Mouse (Mus musculus) ovary, postnatal 10 days (tissue): Measurements from ENCODE around the gene Tmem156.
A peak's percentile ranks its signal among the peaks of the same experiment; 100 is the strongest.
"Not testable (repeated sequence)": the region's sequence is repeated elsewhere in the genome, so short reads cannot be mapped to it uniquely, and the experiment has no call there.

Experiments used
- DNase-seq: peaks from one replicate; pipeline ENCODE4 v3.0.0; 2022; ENCODE audit warnings: low spot score

Tmem156 gene

DNA sequence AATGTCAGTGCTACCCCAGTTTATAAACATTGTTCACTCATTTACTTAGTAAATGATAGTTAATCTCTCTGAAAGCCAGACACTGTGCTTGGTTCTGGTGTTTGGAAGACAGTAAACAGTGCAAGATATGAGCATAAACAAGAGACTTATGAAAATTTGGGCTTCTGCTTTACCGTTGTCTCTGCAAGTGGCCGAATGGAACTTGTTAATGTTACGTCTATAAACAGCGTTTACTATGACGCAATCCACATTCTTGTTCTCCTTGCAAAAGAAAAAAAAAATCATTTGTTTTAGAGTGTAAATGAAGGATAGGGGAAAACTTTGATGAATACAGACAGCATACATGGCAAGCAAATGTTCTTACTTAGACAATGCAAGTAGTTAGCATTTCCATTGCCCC lies at the start of gene Tmem156:
Gene Tmem156, minus strand, starts transcription at position 212 of the 400 bp plus-strand sequence.
- no peak for DNase-seq

DNA sequence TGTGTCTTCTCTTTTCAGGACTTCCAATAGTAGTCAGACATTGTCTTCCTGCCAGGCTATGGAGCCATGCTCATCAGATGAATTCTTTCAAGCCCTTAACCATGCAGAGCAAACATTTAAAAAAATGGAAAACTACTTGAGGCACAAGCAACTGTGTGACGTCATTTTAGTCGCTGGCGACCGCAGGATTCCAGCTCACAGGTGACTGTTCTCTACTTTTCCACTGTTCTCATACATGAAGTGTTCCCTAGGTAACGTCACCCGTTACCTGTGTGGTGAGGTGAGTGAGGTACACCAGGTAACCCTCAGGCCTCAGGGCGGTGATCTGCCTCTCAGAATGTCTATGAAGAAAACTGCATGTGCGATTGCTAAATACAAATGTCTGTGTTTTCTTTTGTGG lies 49.3 kb upstream of the Tmem156 start:
- no peak for DNase-seq

GRCm38 (mm10) chr5:65137073-65137472 lies 45.1 kb upstream of the Tmem156 start:
- DNase-seq, result no peak

- no peak for DNase-seq
These were observed 44.2 kb upstream of the Tmem156 start for GRCm38 (mm10) chr5:65136159-65136558.

DNA sequence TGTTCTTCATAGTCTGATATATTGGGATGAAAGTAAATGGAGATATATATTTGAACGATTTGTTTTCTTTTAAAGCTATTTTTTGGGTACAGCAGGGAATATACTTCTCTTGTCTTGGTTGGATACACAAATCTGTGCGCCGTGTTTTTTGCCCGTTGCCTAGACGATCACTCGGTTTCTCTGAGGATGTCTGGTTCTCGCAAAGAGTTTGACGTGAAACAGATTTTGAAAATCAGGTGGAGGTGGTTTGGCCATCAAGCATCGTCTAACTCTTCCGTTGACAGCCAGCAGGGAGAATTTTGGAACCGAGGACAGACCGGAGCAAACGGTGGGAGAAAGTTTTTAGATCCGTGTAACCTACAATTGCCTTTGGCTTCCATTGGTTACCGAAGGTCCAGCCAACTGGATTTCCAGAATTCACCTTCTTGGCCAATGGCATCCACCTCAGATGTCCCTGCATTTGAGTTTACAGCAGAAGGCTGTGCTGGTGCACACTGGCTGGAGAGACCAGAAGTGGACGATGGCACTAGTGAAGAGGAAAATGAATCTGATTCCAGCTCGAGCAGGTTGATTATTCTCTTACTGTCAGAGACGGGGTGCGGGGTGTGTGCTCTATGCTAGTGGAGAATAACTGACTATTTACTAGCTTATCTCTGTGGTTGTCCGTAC lies 39.4 kb upstream of the Tmem156 start:
- no peak for DNase-seq

- no peak for DNase-seq
These were observed 38.7 kb upstream of the Tmem156 start for GRCm38 (mm10) chr5:65130528-65131210.

- no peak for DNase-seq
These were observed 36.5 kb upstream of the Tmem156 start for GRCm38 (mm10) chr5:65128481-65128880.

DNA sequence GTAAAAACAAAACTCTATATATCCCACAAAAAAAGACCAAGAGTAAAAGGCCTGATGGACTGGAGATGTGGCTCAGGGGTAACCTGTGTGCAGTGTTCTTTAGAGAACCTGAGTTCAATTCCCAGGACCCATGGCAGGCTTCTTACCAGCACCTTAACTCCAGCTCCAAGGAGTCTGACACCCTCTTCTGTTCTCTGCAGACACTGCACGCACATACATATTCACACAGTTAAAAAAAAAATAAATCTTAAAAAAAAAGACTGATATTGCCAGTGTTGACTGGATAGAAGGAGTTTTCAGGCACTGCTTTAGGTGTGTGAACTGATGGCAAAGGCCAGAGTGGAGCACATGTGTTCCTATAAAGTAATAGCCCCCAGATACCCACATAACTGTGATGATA lies 34.2 kb upstream of the Tmem156 start:
- no peak for DNase-seq

- no peak for DNase-seq
These were observed 30.7 kb upstream of the Tmem156 start for GRCm38 (mm10) chr5:65122616-65123015.

DNA sequence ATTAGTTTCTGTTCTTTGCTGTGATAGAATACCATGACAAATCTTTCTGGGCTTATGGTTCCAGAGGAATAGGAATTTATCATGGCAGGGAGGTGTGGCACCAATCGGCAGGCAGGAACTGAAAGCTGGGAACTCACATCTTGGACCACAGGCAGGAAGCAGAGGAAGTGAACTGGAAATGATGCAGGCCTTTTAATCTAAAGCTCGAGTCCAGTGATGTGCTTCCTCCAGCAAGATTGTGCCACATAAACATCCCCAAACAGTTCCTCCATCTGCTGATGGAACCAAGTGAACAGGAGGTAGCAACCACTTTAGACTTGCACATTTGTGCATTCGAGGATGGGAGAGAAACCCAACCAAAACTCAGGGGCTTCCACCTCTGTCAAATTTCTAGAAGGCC lies 28.0 kb upstream of the Tmem156 start:
- no peak for DNase-seq

DNA sequence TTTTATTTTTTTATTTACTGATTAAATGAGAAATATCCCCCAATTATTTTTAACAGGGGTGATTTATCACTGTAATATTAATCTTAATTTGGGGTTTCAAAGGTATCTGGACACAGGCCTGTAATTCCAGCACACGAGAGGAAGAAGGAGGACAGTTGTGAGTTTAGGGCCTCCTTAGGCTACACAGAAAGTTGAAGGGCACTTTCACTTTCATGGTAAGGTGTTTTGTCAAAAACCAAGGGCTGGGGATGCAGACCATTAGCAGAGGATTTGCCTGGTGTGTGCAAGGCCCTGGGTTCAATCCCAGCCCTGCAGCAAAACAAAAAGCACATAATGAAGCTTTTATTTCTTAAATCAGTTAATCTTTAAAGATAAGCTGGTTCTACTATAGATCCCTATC lies 27.6 kb upstream of the Tmem156 start:
- no peak for DNase-seq

- DNase-seq, result no peak
These were observed 24.9 kb upstream of the Tmem156 start for GRCm38 (mm10) chr5:65116789-65117188.

- DNase-seq, result no peak
These were observed 21.4 kb upstream of the Tmem156 start for GRCm38 (mm10) chr5:65113323-65113722.

DNA sequence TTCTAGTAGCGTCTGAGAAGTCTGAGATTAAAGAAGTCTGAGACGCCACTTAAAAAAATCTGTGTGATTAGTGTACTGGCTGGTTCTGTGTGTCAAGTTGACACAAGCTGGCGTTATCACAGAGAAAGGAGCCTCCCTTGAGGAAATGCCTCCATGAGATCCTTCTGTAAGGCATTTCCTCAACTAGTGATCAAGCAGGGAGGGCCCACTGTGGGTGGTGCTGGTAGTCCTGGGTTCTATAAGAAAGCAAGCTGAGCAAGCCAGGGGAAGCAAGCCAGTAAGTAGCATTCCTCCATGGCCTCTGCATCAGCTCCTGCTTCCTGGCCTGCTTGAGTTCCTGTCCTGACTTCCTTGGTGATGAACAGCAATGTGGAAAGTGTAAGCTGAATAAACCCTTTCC lies 20.3 kb upstream of the Tmem156 start:
- DNase-seq, result not testable (repeated sequence)

GRCm38 (mm10) chr5:65107773-65108432 lies 16.0 kb upstream of the Tmem156 start:
- DNase-seq, result peak; percentile 7

GRCm38 (mm10) chr5:65106876-65107772 lies 15.2 kb upstream of the Tmem156 start, which contains the start of gene Klhl5:
Gene Klhl5, plus strand, starts transcription at chr5:65107539.
- peak; percentile 81 for DNase-seq

GRCm38 (mm10) chr5:65102641-65103042 lies 10.7 kb upstream of the Tmem156 start:
- no peak for DNase-seq

DNA sequence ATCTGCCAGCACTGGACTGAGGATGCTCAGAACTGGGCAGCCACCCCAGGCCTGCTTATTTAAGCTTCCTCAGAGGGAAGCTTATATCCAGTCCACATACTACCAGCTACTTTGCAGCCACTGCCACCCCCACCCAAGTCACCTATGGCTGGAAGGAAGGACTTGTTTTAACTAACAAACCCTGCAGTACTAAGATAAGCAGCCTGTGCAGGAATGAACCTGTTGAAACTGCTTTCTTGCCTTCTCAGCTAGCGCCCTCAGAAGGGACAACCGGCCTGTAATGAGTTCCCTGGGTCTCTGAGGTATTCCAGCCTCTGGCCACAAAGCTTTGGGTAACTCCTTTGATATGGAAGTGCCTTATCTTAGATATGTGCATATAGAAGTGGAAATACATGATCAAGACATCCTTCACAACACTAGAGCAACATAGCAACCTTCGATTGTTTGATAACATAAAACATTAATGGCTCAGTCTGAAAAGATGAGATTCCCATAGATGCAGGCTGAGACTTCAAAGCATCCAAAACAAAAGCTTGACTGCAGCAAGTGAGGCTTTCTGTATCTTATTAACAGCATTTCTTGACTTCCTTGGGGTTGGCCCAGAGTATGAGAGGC lies 10.2 kb upstream of the Tmem156 start:
- no peak for DNase-seq

GRCm38 (mm10) chr5:65101621-65102020 lies 9.7 kb upstream of the Tmem156 start:
- DNase-seq, result no peak

- DNase-seq, result no peak
These were observed 9.3 kb upstream of the Tmem156 start for GRCm38 (mm10) chr5:65101209-65101608.

DNA sequence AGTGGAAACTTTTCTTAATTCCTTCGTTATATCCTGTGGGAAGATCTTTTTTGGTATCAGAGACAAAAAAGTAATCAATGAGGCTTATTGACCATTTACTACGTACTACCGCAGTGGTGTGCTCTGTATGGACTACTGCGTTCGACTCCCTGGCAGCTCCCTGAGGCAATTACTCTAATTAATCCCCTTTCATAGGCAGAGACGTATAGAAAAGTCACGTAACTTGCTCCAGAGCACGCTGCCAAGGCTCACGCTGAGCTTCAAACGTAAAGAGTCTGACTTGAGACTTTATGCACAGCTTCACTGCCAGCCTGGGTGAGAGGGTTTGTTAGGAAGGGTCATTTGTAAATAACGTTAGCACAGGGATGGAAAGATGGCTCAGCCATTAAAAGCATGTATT lies 8.1 kb upstream of the Tmem156 start:
- no peak for DNase-seq

DNA sequence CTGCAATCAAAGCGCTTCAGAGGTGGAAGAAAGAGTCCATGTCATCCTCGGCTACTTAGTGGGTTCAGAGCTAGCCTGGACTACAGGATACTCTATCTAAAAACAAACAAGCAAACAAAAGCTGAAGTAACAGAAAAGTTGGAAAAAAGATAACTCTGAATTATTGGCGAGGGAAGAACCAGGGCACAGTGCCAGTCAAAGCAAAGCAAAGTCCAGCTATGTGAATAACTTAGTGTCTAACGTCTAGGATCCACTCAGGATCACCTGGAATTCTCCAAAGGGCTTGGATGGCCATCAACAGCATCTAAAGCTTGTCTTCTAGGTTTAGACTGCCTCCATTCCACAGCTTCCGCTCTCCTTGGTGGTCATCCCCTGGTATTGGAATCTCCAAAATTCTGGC lies 5.5 kb upstream of the Tmem156 start:
- DNase-seq, result no peak
